Mouse (Mus musculus) cortical plate, adult 2 months (tissue): ENCODE results near the gene Ints6. TPM values are rescaled to one million over a fixed set of nuclear protein-coding genes. Genes with fewer than 3 reads are reported as not detected.

Source experiments
- H3K27ac ChIP-seq: fragments of 200-500 bp; 2 replicates; pipeline ENCODE4 v1.5.1; 2012; ENCODE audit warnings: low read length, control low read depth, inconsistent platforms; ENCODE audit not compliant: insufficient read depth
- H3K4me1 ChIP-seq: fragments of 200-500 bp; 2 replicates; pipeline ENCODE4 v1.6.1; 2011; ENCODE audit warnings: low read length; ENCODE audit not compliant: control insufficient read depth, insufficient read depth
- H3K4me3 ChIP-seq: fragments of 200-500 bp; 2 replicates; pipeline ENCODE4 v1.5.1; 2011; ENCODE audit warnings: mild to moderate bottlenecking, low read length, control low read depth; ENCODE audit not compliant: insufficient read depth
- CTCF ChIP-seq: fragments of 200-500 bp; IDR thresholded peaks from 2 replicates; pipeline ENCODE4 v1.5.1; 2011; ENCODE audit warnings: mild to moderate bottlenecking, control low read depth, low read length; ENCODE audit not compliant: insufficient read depth; ENCODE audit errors: extremely low read depth
- POLR2A ChIP-seq: fragments of 200-500 bp; IDR thresholded peaks from 2 replicates; pipeline ENCODE4 v1.6.1; 2011; ENCODE audit warnings: mild to moderate bottlenecking, low read length, control low read depth; ENCODE audit not compliant: insufficient read depth; ENCODE audit errors: extremely low read depth
- polyA plus RNA-seq: library from polyadenylated mRNA; depleted of rRNA; stranded (reverse); fragments of >200 nt; gene quantifications from 2 replicates; pipeline ENCODE4 v1.2.3, GENCODE M21; 2012

Gene Ints6
- polyA plus RNA-seq, 1 experiment = 13.7 TPM

DNA sequence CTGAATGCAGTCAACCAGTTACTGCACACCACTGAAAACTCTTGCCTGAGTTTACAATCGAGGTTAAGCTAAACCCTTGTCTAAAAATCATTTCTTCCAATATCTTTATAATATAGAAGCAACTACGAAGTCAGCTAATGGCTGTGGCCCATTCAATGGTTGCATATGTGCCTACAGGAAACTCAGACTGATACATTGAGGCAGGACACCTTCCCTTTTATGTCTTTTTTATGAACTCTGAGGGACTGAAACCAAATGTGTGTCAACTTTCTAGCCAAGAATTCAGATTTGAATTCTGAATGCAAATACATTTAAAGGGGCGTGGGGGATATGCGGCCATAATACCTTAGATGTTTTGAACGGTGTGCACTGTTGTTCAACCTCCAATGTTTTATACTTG is 2.3 kb downstream of the Ints6 start:
- Histone ChIP-seq H3K4me3 (no peak overlapping the region; the same call in 1 of the 2 replicates), H3K27ac (no peak overlapping the region), H3K4me1 (peaks cover 2% of the 10 kb centered on the region; the same call in 1 of the 2 replicates)
- TF ChIP-seq POLR2A (no peak), CTCF (no peak)

DNA sequence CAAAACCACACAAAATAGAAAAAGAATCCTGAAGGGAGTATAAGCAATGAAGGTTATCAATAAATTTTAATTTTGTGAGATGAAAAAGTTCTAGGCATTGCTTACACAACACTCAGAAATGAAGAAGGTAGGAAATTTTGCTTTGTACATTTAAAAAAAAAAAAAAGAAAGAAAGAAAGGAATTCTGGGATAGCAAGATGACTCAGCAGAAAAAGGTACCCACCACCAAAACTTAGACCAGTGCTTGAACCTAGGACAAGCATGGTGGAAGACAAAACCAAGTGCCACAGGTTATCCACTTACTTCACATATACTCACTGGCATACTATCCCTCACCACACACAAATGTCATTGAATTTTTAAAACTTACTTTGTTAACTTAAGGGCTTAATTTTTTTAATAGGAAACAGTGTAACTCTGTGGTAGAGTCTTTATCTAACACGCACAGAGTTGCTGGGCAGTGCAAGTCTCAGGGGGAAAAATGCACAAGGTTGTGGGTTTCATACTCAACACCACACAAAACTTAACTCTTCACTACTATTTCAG is 5.8 kb downstream of the Ints6 start:
- Histone ChIP-seq H3K4me3 (no peak overlapping the region), H3K27ac (no peak overlapping the region), H3K4me1 (peaks cover 2% of the 10 kb centered on the region; the same call in 1 of the 2 replicates)
- TF ChIP-seq CTCF (no peak), POLR2A (no peak)

DNA sequence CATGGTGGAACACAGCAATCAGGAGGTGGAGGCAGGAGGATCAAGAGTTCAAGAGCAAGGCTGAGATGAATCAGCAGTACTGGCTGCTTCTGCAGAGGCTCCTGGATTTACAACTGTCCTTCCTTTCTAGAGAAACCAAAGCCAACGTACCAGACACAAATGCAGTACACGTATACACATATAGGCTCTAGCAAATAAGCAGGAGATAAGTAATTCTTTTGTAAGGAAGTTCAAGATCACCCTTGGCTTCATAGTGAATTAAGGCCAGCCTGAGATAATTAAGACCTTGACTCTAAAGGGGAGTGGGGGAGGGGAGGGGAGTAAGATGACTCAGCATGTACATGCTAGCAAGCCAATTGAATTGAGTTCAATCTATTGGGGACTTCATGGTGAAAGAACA is 9.5 kb downstream of the Ints6 start:
- Histone ChIP-seq H3K27ac (no peak overlapping the region), H3K4me1 (peaks cover 2% of the 10 kb centered on the region; the same call in 1 of the 2 replicates), H3K4me3 (no peak overlapping the region)
- TF ChIP-seq POLR2A = no peak
- TF ChIP-seq CTCF = no peak

DNA sequence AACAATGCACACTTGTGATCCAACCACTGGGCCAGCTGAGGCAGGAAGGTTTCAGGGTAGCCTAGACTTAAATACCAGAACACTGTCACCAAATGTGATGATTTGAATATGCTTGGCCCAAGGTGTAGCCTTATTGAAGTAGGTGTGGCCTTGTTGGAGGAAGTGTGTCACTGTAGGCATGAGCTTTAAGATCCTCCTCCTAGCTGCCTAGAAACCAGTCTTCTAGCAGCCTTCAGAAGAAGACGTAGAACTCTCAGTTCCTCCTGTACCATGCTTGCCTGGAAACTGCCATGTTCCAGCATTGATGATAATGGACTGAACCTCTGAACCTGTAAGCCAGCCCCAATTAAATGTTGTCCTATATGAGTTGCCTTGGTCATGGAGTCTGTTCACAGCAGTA is 25.3 kb downstream of the Ints6 start:
- Histone ChIP-seq H3K27ac (no peak overlapping the region), H3K4me1 (no peaks in the 10 kb centered on the region), H3K4me3 (no peak overlapping the region)
- no peak for TF ChIP-seq POLR2A
- TF ChIP-seq CTCF = no peak

DNA sequence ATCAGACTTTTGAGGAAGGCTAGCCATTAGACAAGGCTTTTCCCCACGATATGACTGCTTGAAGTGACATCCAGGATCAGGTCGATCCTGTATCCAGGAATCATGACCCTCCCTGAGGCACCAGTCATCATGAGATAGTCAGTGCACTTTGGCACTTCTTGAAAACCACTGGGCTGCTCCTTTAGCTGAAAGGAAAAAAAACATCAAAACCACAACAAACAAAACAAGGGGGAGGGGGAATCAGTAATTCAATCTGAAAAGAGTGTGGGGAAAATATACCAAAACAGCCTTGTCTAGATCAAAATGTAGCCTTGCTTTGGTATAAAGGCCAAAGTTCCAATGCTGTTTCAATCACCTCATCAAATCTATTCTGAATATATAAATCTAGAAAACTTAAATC is 27.3 kb downstream of the Ints6 start:
- Histone ChIP-seq H3K4me3 (no peak overlapping the region), H3K4me1 (no peaks in the 10 kb centered on the region), H3K27ac (no peak overlapping the region)
- TF ChIP-seq POLR2A = no peak

DNA sequence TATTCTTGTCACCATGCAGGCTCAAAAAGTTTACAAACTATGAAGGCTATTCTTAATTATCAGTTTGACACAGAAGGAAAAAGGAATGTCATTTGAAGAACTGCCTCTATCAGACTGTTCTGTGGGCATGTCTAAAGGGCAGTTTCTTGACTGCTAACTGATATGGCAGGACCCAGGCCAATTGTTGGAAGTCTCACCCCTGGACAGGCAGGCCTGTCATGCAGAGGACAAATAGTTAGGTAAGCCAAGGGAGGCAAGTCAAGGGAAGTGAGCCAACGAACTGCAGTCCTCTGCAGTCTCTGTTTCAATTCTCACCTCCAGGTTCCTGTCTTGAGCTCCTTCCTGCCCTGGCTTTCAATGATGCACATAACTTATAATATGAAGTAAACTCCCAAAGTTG is 29.1 kb downstream of the Ints6 start:
- Histone ChIP-seq H3K4me3 (no peak overlapping the region), H3K27ac (no peak overlapping the region), H3K4me1 (no peaks in the 10 kb centered on the region)
- TF ChIP-seq CTCF (no peak), POLR2A (no peak)

DNA sequence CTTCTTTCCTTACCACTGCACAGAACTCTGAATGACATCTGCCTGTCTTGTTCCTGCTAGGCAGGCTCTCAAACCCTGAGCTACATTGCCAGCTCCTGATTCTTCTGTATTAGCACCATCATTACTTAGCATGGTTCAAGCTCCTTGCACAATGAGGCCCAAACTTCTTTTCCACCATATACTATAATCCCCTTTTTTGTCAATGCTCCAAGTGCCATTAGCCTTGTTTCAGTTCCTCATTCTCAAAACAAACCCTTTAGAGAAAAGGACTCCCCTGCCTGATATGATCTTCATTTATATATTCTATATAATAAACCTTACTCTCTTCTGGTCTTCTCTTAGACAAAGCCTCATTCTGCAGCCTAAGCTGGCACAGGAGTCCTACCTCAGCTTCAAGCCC is 36.4 kb downstream of the Ints6 start:
- Histone ChIP-seq H3K27ac (no peak overlapping the region), H3K4me1 (peaks cover 1% of the 10 kb centered on the region; the same call in 1 of the 2 replicates), H3K4me3 (no peak overlapping the region)
- TF ChIP-seq POLR2A = no peak
- no peak for TF ChIP-seq CTCF

DNA sequence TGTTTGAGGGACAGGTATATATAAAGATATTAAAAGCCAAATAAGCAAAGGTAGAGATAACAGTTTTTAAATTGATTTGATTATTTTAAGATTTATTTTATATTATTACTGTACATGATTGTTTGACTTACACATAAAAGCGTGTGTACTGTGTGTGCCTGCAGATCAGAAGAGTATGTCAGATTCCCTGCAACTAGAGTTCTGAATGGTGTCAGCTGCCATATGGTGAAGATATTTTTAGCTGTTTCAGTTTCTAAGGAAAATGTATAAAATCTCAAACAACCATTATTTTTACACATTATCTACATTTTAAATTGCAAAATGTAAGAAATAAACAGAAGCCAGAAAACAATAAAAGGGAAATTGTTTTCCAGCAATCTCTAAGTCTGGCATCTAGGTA is 39.3 kb downstream of the Ints6 start:
- H3K4me1 ChIP-seq = peaks cover 1% of the 10 kb centered on the region; the same call in 1 of the 2 replicates
- H3K4me3 ChIP-seq = no peak overlapping the region
- TF ChIP-seq POLR2A (no peak), CTCF (no peak)
- H3K27ac ChIP-seq = no peak overlapping the region

DNA sequence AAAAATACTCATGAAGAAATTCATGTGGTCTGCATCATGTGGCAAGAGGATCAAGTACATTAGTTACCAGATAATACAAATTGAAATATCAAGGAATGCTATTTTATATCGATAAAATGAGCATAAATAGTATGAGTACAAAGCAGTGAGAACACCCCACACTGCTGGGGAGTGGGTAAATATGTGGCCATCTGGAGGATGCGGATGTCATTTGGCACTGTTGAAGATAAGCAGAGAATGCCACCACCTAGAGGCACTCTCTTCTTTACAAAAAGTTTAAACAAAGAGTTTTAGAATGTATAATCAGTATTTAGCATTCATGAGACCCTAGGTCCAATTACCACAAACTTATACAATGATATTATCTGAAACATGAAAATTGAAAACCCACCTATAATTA is 42.8 kb downstream of the Ints6 start:
- TF ChIP-seq POLR2A (no peak), CTCF (no peak)

DNA sequence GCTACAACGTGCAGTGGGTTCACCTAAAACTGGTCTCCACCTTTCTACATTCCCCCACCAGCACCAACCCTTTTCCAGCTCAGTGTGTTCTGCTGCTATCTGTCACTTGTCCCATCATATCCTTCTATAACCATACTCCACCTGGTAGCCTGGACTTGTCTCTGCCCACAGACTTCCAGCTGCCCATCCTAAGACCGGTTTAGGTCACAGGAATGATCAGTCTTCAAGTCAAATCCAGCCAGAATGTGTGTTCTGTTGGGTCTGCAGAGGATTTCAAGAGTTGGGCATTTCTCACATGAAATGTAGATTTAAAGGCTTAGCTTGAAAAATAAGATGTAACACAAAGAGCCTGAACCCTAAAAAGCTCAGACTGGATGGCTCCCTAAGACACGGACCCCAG is 87.3 kb downstream of the Ints6 start:
- no peak for TF ChIP-seq POLR2A
- no peak overlapping the region for H3K4me3 ChIP-seq
- H3K27ac ChIP-seq = no peak overlapping the region
- H3K4me1 ChIP-seq = no peaks in the 10 kb centered on the region

More for the DNA sequence above, 42.8 kb downstream of the Ints6 start:
- no peak overlapping the region for H3K27ac ChIP-seq
- H3K4me1 ChIP-seq = peaks cover 1% of the 10 kb centered on the region; the same call in 1 of the 2 replicates
- H3K4me3 ChIP-seq = no peak overlapping the region
